In genomic region chr5:74166642-74167041, GRCm38 (mm10) we compare ENCODE assay signal across 25 mouse cellular contexts. TPM values are rescaled to one million over a fixed set of nuclear protein-coding genes. Genes with fewer than 3 reads are reported as not detected.
A peak's percentile ranks its signal among the peaks of the same experiment; 100 is the strongest.
DNase-seq lines count a peak whose midpoint lies in the region; ATAC-seq and TF ChIP-seq lines count a peak whose summit lies in the region.
"Had no signal": no experiment of that assay in that cellular context is flagged by ENCODE, and none has a peak within 500 bp of the region (broad histone marks: within the 10 kb centered on the region; RNA-seq: fewer than 3 reads in every experiment).

No protein-coding gene starts in this region.

- no peaks in the 10 kb centered on the region for H3K36me3 ChIP-seq in CH12.LX (replicated peaks in 1 of 2; ENCODE audit: control insufficient read depth in 1 of 2, insufficient read depth in 1 of 2, low read length in 1 of 2)
- H3K36me3 ChIP-seq in embryonic facial prominence, embryonic 10.5 days (replicated peaks), result no peaks in the 10 kb centered on the region
- H3K36me3 ChIP-seq: embryonic facial prominence, embryonic 13.5 days; forebrain, embryonic 12.5 days; forebrain, embryonic 15.5 days; heart, embryonic 10.5 days; heart, embryonic 13.5 days; hindbrain, embryonic 10.5 days; hindbrain, embryonic 13.5 days; intestine, embryonic 15.5 days had no signal

- dilution Hi-C loops in CH12.LX (cut with MboI; ENCODE audit: extremely low pct_ligation_motif_present, extremely low pct_unique_long_range_greater_than_20kb, low sequenced_read_pairs), result no loop called here

- H3K4me3 ChIP-seq in CH12.LX (replicated peaks in 1 of 3; ENCODE audit: low read depth in 2 of 3, low read length in 2 of 3, poor library complexity in 1 of 3), result no peak overlapping the region
- H3K4me3 ChIP-seq in embryonic facial prominence, embryonic 10.5 days, result no peak overlapping the region
- H3K4me3 ChIP-seq: embryonic facial prominence, embryonic 13.5 days; erythroblast, embryonic 14.5 days; forebrain, embryonic 12.5 days; forebrain, embryonic 15.5 days; heart, adult 2 months; heart, embryonic 10.5 days; heart, embryonic 13.5 days; hindbrain, embryonic 10.5 days; hindbrain, embryonic 13.5 days; intestine, embryonic 15.5 days had no signal

- no peaks in the 10 kb centered on the region for H3K79me2 ChIP-seq in CH12.LX (replicated peaks; ENCODE audit: control insufficient read depth, extremely low read depth, insufficient read depth, poor library complexity, severe bottlenecking)

- ATAC-seq in megakaryocyte, adult 5-6 weeks (ENCODE audit: poor library complexity, severe bottlenecking), result peak; percentile 59
- no peak for ATAC-seq in CD4-positive, CD25-positive, alpha-beta regulatory T cell, adult 4 months
- ATAC-seq: forebrain, embryonic 15.5 days; hindbrain, embryonic 16.5 days; intestine, embryonic 15.5 days had no signal

- no peak for TF ChIP-seq EP300 in CH12.LX (IDR thresholded peaks at IDR 0.05; ENCODE audit: low read length)

- TF ChIP-seq RAD21 in CH12.LX (IDR thresholded peaks at IDR 0.05; ENCODE audit: low read depth, low read length), result no peak

- no peaks in the 10 kb centered on the region for H3K27me3 ChIP-seq in CH12.LX (replicated peaks)
- H3K27me3 ChIP-seq in embryonic facial prominence, embryonic 10.5 days (replicated peaks; ENCODE audit: low read depth, poor library complexity, severe bottlenecking), result no peaks in the 10 kb centered on the region
- H3K27me3 ChIP-seq: embryonic facial prominence, embryonic 13.5 days; forebrain, embryonic 12.5 days; forebrain, embryonic 15.5 days; heart, embryonic 13.5 days; hindbrain, embryonic 13.5 days; intestine, embryonic 15.5 days had no signal

- no peaks in the 10 kb centered on the region for H3K9me3 ChIP-seq in CH12.LX (replicated peaks; ENCODE audit: low read length)
- no peaks in the 10 kb centered on the region for H3K9me3 ChIP-seq in embryonic facial prominence, embryonic 10.5 days
- H3K9me3 ChIP-seq: embryonic facial prominence, embryonic 13.5 days; forebrain, embryonic 12.5 days; forebrain, embryonic 15.5 days; heart, embryonic 10.5 days; heart, embryonic 13.5 days; hindbrain, embryonic 10.5 days; hindbrain, embryonic 13.5 days; intestine, embryonic 15.5 days had no signal

- in situ Hi-C loops in CH12.LX (cut with MboI; ENCODE audit: low pct_ligation_motif_present, low pct_unique_long_range_greater_than_20kb, low sequenced_read_pairs), result no loop called here

- peak overlapping the region; percentile 27; the same call in 1 of the 2 replicates for H3K4me2 ChIP-seq in CH12.LX (ENCODE audit: insufficient read depth, low read depth, poor library complexity, severe bottlenecking)
- H3K4me2 ChIP-seq: embryonic facial prominence, embryonic 13.5 days; forebrain, embryonic 12.5 days; forebrain, embryonic 15.5 days; heart, embryonic 13.5 days; hindbrain, embryonic 13.5 days; intestine, embryonic 15.5 days had no signal

- TF ChIP-seq CTCF in CH12.LX (conservative IDR thresholded peaks at IDR 0.05 in 1 of 2, IDR thresholded peaks at IDR 0.05 in 1 of 2; ENCODE audit: low read depth in 2 of 2, low read length in 2 of 2), result no peak

- no peak overlapping the region for H3K27ac ChIP-seq in CH12.LX (ENCODE audit: insufficient read depth, low read depth)
- peak overlapping the region; percentile 55; the same call in 1 of the 2 replicates for H3K27ac ChIP-seq in embryonic facial prominence, embryonic 10.5 days (replicated peaks)
- H3K27ac ChIP-seq: embryonic facial prominence, embryonic 13.5 days; forebrain, embryonic 12.5 days; forebrain, embryonic 15.5 days; heart, adult 2 months; heart, embryonic 10.5 days; heart, embryonic 13.5 days; hindbrain, embryonic 10.5 days; hindbrain, embryonic 13.5 days; intestine, embryonic 15.5 days had no signal

- peak; percentile 16 for DNase-seq in 416B (ENCODE audit: low read depth)
- DNase-seq in CH12.LX (ENCODE audit: extremely low read depth), result peak; percentile 31
- DNase-seq in embryonic facial prominence, embryonic 10.5 days (ENCODE audit: low spot score), result no peak
- DNase-seq in adrenal gland, postnatal 25 days, result no peak
- DNase-seq in right cerebral cortex, adult 2 months (ENCODE audit: low spot score in 2 of 2), result no peak
- no peak for DNase-seq in layer of hippocampus, adult 8-10 months (ENCODE audit: low spot score in 2 of 2)
- DNase-seq: adrenal gland, adult 2 months; adrenal gland, postnatal 14 days; cerebellum, adult 18-20 months; cerebellum, adult 9-10 months; cerebellum, postnatal 14 days; gastrocnemius, postnatal 25 days; heart, adult 2 months had no signal

- no peak overlapping the region for H3K9ac ChIP-seq in CH12.LX (ENCODE audit: insufficient read depth, low read depth)
- H3K9ac ChIP-seq: embryonic facial prominence, embryonic 13.5 days; forebrain, embryonic 12.5 days; forebrain, embryonic 15.5 days; heart, embryonic 13.5 days; hindbrain, embryonic 13.5 days; intestine, embryonic 15.5 days had no signal

- H3K4me1 ChIP-seq in CH12.LX (ENCODE audit: control insufficient read depth in 1 of 2, insufficient read depth in 2 of 2), result peaks cover 8 to 33% of the 10 kb centered on the region in 2 experiments
- peaks cover 67% of the 10 kb centered on the region for H3K4me1 ChIP-seq in embryonic facial prominence, embryonic 10.5 days

- no peak for TF ChIP-seq POLR2A in CH12.LX (IDR thresholded peaks at IDR 0.05; ENCODE audit: low read depth, low read length)

- 88% methylated on average over 3 of the region's 3 CpGs for WGBS in embryonic facial prominence, embryonic 10.5 days

TF ChIP-seq in CH12.LX, 34 proteins besides CTCF, POLR2A, EP300 and RAD21:
- TF ChIP-seq BHLHE40 (IDR thresholded peaks at IDR 0.05; ENCODE audit: low read depth, low read length) (no peak), IRF4 (IDR thresholded peaks at IDR 0.05; ENCODE audit: low read depth, low read length) (peak; percentile 38; the same call in 1 of the 2 replicates), SMC3 (IDR thresholded peaks at IDR 0.05; ENCODE audit: low read depth, low read length) (no peak)
TF ChIP-seq in CH12.LX: peak in this region for 1.

RNA-seq across cellular contexts. Expression of gene Rasl11b, which starts 28.4 kb away (rescaled TPM):
- total RNA-seq in CH12.LX (2012; rRNA removed), result 0.21 and 0.25 TPM in 2 replicates
- total RNA-seq in CH12.LX (2014; rRNA removed), result 0.34 and 0.60 TPM in 2 replicates
- 2.7 and 2.9 TPM in 2 replicates for polyA plus RNA-seq in CH12.LX (2012; ENCODE audit: insufficient read length, low read depth)
- 46.3 and 58.0 TPM in 2 replicates for polyA plus RNA-seq in embryonic facial prominence, embryonic 10.5 days (2016; fragmentation: Nextera tagmentation; extraction: Ambion mirVana)
- 2.0 and 2.1 TPM in 2 replicates for total RNA-seq in megakaryocyte, adult 5-6 weeks (2015)
- total RNA-seq in megakaryocyte, adult 5-6 weeks (2017), result 0.98 and 1.0 TPM in 2 replicates
- 14.7 and 20.1 TPM in 2 replicates for total RNA-seq in adrenal gland, postnatal 25 days (2021)
- polyA plus RNA-seq in CD4-positive, CD25-positive, alpha-beta regulatory T cell, adult 4 months (2017; shearing (Covaris generic)), result 1 to 10 TPM; 3.4 to 5.0 TPM
- 10 to 100 TPM; 60.9 to 67.0 (median 63.6) TPM for total RNA-seq in layer of hippocampus, adult 8-10 months (2022)
- polyA plus RNA-seq: erythroblast, embryonic 14.5 days had no signal

Comparison
In these comparisons a context has a peak if more than half of its experiments do, and no peak if none do; other contexts are left out.
1. DNase-seq: peak in 416B (single experiment) and CH12.LX (single experiment); none in embryonic facial prominence, embryonic 10.5 days (single experiment), adrenal gland, postnatal 25 days (single experiment), right cerebral cortex, adult 2 months (0 of 2) and layer of hippocampus, adult 8-10 months (0 of 2).